Mouse (Mus musculus): ENCODE data around the gene Brix1. TPM values are rescaled to one million over a fixed set of nuclear protein-coding genes. Genes with fewer than 3 reads are reported as not detected.
"Not testable (repeated sequence)": the region's sequence is repeated elsewhere in the genome, so short reads cannot be mapped to it uniquely, and the experiment has no call there.

The Brix1 gene
- polyA plus RNA-seq, 1 experiment from 2014 or later, result 92.6 TPM

DNA sequence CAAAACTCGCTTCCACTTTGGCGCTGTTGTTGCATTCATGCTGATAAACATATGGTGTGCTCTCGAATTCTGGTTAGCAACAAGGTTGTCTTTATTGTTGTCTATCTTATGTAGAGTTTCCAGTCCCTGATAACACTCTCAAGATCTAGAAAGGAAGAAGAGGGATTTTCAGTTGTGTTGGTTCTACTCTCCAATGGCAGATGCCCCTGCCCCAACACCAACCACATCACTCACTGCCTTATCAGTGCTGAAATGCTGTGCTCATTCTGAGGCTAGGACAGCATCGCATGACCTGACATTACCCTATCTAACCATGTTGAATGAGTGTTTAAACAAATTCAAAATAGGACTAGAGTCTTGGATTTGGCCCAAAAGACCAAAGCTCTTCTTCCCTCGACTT is 14.3 kb upstream of the Brix1 start:
- H3K9me3 ChIP-seq (replicated peaks; ENCODE audit: control insufficient read depth, low read length), result no peaks in the 10 kb centered on the region
- no peak overlapping the region for H3K4me3 ChIP-seq (ENCODE audit: low read depth, low read length)
- no peak overlapping the region for H3K4me2 ChIP-seq
- no peak overlapping the region for H3K9ac ChIP-seq (ENCODE audit: low read depth, low read length)
- H3K4me1 ChIP-seq (ENCODE audit: control insufficient read depth, insufficient read depth, low read length), result no peaks in the 10 kb centered on the region
- no peak for ATAC-seq (replicated peaks; ENCODE audit: insufficient number of reproducible peaks, low FRiP score, low TSS enrichment)
- 65% methylated on average over 5 of the region's 5 CpGs for WGBS (ENCODE audit: insufficient replicate concordance)
- H3K27me3 ChIP-seq (ENCODE audit: control insufficient read depth, insufficient read depth, low read length), result no peaks in the 10 kb centered on the region
- 0 out of 2 replicates have a peak, but pooled peaks cover 3% of the 10 kb centered on the region for H3K36me3 ChIP-seq (ENCODE audit: control insufficient read depth, insufficient read depth, low read length)
- H3K27ac ChIP-seq (ENCODE audit: low read depth, low read length), result no peak overlapping the region

DNA sequence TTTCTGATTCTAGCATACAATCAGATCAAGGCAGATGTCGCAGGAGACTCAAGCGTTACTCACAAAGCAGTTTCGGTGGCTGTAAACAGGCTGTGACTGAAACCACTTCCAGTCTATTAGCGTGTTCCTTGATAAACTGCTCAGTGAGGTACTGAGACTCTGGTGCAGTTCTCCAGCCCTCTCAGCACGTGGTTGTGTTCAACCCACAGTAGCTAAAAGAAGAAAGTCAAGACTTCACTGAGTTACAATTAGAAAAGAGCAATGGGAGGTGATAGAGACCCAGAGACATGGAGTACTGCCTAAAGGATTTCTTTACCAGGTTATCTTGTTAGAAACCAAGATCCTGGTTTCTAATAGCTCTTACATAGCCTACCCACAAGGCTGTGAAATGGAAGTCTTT is 13.8 kb upstream of the Brix1 start:
- Histone ChIP-seq H3K9me3 (replicated peaks; ENCODE audit: control insufficient read depth, low read length) (no peaks in the 10 kb centered on the region), H3K4me2 (no peak overlapping the region), H3K4me1 (ENCODE audit: control insufficient read depth, insufficient read depth, low read length) (no peaks in the 10 kb centered on the region), H3K4me3 (ENCODE audit: low read depth, low read length) (no peak overlapping the region), H3K9ac (ENCODE audit: low read depth, low read length) (no peak overlapping the region), H3K27me3 (ENCODE audit: control insufficient read depth, insufficient read depth, low read length) (no peaks in the 10 kb centered on the region), H3K27ac (ENCODE audit: low read depth, low read length) (no peak overlapping the region), H3K36me3 (ENCODE audit: control insufficient read depth, insufficient read depth, low read length) (0 out of 2 replicates have a peak, but pooled peaks cover 3% of the 10 kb centered on the region)
- ATAC-seq (replicated peaks; ENCODE audit: insufficient number of reproducible peaks, low FRiP score, low TSS enrichment), result no peak
- WGBS (ENCODE audit: insufficient replicate concordance), result 71% methylated on average over 5 of the region's 5 CpGs

DNA sequence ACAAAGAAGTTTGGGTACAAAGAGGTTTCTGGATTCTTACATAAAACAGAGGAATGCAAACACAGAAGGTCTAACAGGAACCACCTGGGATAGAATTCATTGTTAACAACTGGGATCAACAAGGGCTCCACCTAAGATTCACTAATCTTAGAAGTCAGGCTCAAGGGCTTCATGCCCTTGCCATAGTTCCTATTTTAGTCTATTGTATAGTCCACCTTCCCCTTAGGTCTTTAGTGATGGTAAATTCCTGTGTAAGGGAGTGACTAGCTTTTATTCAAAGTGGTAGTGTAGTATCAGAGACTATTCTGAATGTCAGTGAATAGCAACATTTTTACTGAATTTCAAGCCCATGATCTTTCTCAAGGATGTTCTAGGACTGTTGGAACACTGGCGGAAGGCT is 10.9 kb upstream of the Brix1 start:
- H3K4me3 ChIP-seq (ENCODE audit: low read depth, low read length); H3K9ac ChIP-seq (ENCODE audit: low read depth, low read length); H3K27ac ChIP-seq (ENCODE audit: low read depth, low read length); ATAC-seq (replicated peaks; ENCODE audit: insufficient number of reproducible peaks, low FRiP score, low TSS enrichment); H3K4me1 ChIP-seq (ENCODE audit: control insufficient read depth, insufficient read depth, low read length); H3K36me3 ChIP-seq (ENCODE audit: control insufficient read depth, insufficient read depth, low read length); H3K9me3 ChIP-seq (replicated peaks; ENCODE audit: control insufficient read depth, low read length); H3K27me3 ChIP-seq (ENCODE audit: control insufficient read depth, insufficient read depth, low read length); H3K4me2 ChIP-seq: not testable (repeated sequence)
- WGBS (ENCODE audit: insufficient replicate concordance), result 85% methylated on average over 1 of the region's 1 CpGs

DNA sequence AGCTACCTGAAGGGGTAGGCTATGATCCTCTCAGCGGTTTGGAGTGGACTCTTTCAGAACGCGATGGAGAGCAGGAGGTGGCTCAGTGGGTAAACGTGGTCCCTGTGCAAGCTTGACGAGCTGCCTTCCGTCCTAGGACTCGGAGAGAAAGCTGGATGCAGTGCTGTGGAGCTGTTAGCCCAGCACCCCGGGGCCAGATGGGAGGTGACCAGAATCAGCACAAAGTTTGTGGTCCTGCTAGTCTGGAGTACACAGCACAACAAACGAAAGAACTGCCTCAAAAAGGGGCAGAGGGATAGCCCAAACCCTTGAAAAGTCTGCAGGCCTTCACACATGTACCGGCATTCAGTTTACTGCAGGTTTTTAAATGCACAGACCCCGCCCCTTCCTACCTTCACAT is 10.2 kb upstream of the Brix1 start:
- H3K4me1 ChIP-seq (ENCODE audit: control insufficient read depth, insufficient read depth, low read length), result no peaks in the 10 kb centered on the region
- peaks cover 7% of the 10 kb centered on the region for H3K36me3 ChIP-seq (ENCODE audit: control insufficient read depth, insufficient read depth, low read length)
- no peak overlapping the region for H3K4me3 ChIP-seq (ENCODE audit: low read depth, low read length)
- no peak overlapping the region for H3K4me2 ChIP-seq
- no peak for ATAC-seq (replicated peaks; ENCODE audit: insufficient number of reproducible peaks, low FRiP score, low TSS enrichment)
- H3K9me3 ChIP-seq (replicated peaks; ENCODE audit: control insufficient read depth, low read length), result no peaks in the 10 kb centered on the region
- no peak overlapping the region for H3K27ac ChIP-seq (ENCODE audit: low read depth, low read length)
- WGBS (ENCODE audit: insufficient replicate concordance), result 91% methylated on average over 11 of the region's 11 CpGs
- H3K9ac ChIP-seq (ENCODE audit: low read depth, low read length), result no peak overlapping the region
- no peaks in the 10 kb centered on the region for H3K27me3 ChIP-seq (ENCODE audit: control insufficient read depth, insufficient read depth, low read length)

DNA sequence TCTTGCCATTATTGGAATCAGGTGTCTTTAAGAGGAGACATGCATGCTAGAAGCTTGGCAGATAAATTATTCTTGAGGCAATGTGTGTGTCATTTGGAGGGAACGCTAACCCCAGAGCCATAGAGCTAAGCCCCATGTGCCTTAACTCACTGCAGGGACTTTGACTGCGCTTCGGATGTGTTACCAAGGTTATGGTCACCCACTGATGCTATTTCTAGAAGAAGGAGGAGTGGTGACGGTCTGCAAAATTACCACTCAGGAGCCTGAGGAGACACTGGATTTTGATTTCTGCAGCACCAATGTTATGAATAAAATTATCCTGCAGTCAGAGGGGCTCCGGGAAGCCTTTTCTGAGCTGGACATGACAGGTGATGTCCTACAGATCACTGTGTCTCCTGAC is 4.4 kb upstream of the Brix1 start:
- Histone ChIP-seq H3K9ac (ENCODE audit: low read depth, low read length) (no peak overlapping the region), H3K27me3 (ENCODE audit: control insufficient read depth, insufficient read depth, low read length) (no peaks in the 10 kb centered on the region), H3K4me2 (no peak overlapping the region), H3K4me1 (ENCODE audit: control insufficient read depth, insufficient read depth, low read length) (no peaks in the 10 kb centered on the region), H3K36me3 (ENCODE audit: control insufficient read depth, insufficient read depth, low read length) (peaks cover 7% of the 10 kb centered on the region), H3K9me3 (replicated peaks; ENCODE audit: control insufficient read depth, low read length) (no peaks in the 10 kb centered on the region), H3K4me3 (ENCODE audit: low read depth, low read length) (no peak overlapping the region), H3K27ac (ENCODE audit: low read depth, low read length) (no peak overlapping the region)
- 91% methylated on average over 5 of the region's 5 CpGs for WGBS (ENCODE audit: insufficient replicate concordance)
- no peak for ATAC-seq (replicated peaks; ENCODE audit: insufficient number of reproducible peaks, low FRiP score, low TSS enrichment)

DNA sequence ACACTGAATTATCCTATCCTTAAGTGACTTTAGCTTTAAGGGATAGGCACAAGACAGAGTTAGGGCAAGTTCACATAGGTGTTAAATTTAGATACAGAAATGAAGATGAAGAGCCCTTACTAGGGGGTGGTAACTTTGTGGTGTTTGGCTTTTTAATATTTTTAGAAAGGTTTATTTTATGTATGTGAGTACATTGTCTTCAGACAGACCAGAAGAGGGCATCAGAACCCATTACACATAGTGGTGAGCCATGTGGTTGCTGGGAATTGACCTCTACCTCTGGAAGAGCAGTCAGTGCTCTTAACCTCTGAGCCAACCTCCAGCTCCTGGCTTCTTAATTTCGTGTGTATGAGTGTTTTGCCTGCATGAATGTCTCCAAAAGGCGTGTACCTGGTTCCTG is 1.5 kb upstream of the Brix1 start:
- peaks cover 12% of the 10 kb centered on the region for H3K36me3 ChIP-seq (ENCODE audit: control insufficient read depth, insufficient read depth, low read length)
- no peaks in the 10 kb centered on the region for H3K27me3 ChIP-seq (ENCODE audit: control insufficient read depth, insufficient read depth, low read length)
- H3K9me3 ChIP-seq (replicated peaks; ENCODE audit: control insufficient read depth, low read length), result no peaks in the 10 kb centered on the region
- no peak overlapping the region for H3K27ac ChIP-seq (ENCODE audit: low read depth, low read length)
- WGBS (ENCODE audit: insufficient replicate concordance), result 65% methylated on average over 2 of the region's 2 CpGs
- peak overlapping the region; percentile 64 for H3K4me2 ChIP-seq
- no peak for ATAC-seq (replicated peaks; ENCODE audit: insufficient number of reproducible peaks, low FRiP score, low TSS enrichment)
- no peak overlapping the region for H3K9ac ChIP-seq (ENCODE audit: low read depth, low read length)
- 0 out of 2 replicates have a peak overlapping the region, but pooled peaks have one; percentile 15 for H3K4me3 ChIP-seq (ENCODE audit: low read depth, low read length)
- no peaks in the 10 kb centered on the region for H3K4me1 ChIP-seq (ENCODE audit: control insufficient read depth, insufficient read depth, low read length)

- H3K4me3 ChIP-seq (ENCODE audit: low read depth, low read length), result peak overlapping the region; percentile 76
- peak overlapping the region; percentile 80 for H3K9ac ChIP-seq (ENCODE audit: low read depth, low read length)
- peak; percentile 15; the same call in 1 of the 2 replicates for ATAC-seq (replicated peaks; ENCODE audit: insufficient number of reproducible peaks, low FRiP score, low TSS enrichment)
- H3K36me3 ChIP-seq (ENCODE audit: control insufficient read depth, insufficient read depth, low read length), result peaks cover 9% of the 10 kb centered on the region
- peak overlapping the region; percentile 64 for H3K4me2 ChIP-seq
- no peaks in the 10 kb centered on the region for H3K4me1 ChIP-seq (ENCODE audit: control insufficient read depth, insufficient read depth, low read length)
- no peaks in the 10 kb centered on the region for H3K9me3 ChIP-seq (replicated peaks; ENCODE audit: control insufficient read depth, low read length)
- WGBS (ENCODE audit: insufficient replicate concordance), result 1% methylated on average over 18 of the region's 18 CpGs
- H3K27me3 ChIP-seq (ENCODE audit: control insufficient read depth, insufficient read depth, low read length), result no peaks in the 10 kb centered on the region
- no peak overlapping the region for H3K27ac ChIP-seq (ENCODE audit: low read depth, low read length)
Measured at GRCm38 (mm10) chr15:10486365-10486839, 655 bp upstream of the Brix1 start.

DNA sequence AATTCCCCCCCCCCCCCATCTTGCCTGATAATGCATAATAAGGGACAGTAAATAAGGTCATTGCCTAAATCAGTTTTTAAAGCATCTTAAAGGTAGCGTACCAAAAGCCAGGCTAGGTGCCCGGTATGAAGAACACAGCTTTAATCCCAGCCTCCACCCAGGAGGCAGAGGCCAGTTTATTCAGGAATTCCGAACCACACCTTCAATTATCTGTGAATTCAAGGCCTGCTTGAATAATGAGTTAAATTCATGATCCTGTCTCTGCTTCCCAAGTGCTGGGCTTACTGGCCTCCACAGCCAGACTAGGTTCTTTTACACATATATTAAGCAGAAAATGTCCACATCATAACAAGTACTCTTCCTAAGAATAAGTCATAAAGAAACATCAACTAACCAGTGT is 14.8 kb downstream of the Brix1 start:
- no peak for ATAC-seq (replicated peaks; ENCODE audit: insufficient number of reproducible peaks, low FRiP score, low TSS enrichment)
- Histone ChIP-seq H3K4me3 (ENCODE audit: low read depth, low read length) (peak overlapping the region; percentile 87), H3K9me3 (replicated peaks; ENCODE audit: control insufficient read depth, low read length) (no peaks in the 10 kb centered on the region), H3K9ac (ENCODE audit: low read depth, low read length) (peak overlapping the region; percentile 86; the same call in 1 of the 2 replicates), H3K27me3 (ENCODE audit: control insufficient read depth, insufficient read depth, low read length) (no peaks in the 10 kb centered on the region), H3K4me2 (peak overlapping the region; percentile 92), H3K36me3 (ENCODE audit: control insufficient read depth, insufficient read depth, low read length) (peaks cover 9% of the 10 kb centered on the region; the same call in 1 of the 2 replicates), H3K4me1 (ENCODE audit: control insufficient read depth, insufficient read depth, low read length) (no peaks in the 10 kb centered on the region), H3K27ac (ENCODE audit: low read depth, low read length) (peak overlapping the region; percentile 29; the same call in 1 of the 2 replicates)
- WGBS (ENCODE audit: insufficient replicate concordance), result 17% methylated on average over 3 of the region's 3 CpGs

DNA sequence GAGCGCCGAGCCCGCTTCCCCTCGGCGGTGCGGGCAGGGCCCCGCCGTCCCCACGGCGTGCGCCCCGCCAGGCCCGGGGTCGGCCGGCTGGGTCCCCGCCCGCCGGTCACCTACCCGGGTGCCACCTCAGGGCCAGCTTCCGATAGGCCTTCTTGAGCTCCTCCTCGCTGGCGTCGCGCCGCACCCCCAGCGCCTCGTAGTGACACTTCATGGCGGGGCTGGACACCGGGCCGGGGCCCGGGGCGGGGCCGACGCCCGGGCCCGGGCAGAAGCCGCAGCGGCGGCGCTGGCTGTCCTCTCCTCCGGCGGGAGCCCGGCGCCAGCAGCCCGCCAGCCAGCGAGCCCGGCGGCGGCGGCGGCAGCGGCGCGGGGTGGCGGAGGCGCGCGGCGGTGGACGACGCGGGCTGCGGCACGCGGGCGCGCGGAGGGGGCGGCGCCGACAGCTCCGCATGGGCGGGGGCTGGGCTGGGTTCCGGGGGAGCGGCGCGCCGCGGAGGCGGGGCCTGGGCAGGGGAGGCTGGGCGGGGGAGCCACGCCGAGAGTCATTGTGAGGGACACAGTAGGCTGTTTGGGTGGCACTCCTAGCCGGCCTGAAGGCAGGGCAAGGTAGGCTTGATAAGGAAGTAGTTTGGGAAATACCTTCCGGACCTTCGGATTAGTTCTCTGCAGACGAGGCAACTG is 15.5 kb downstream of the Brix1 start, which contains the start of gene Dnajc21:
Gene Dnajc21, minus strand, starts transcription at position 366 of the 681 bp plus-strand sequence.
- peak; percentile 95 for ATAC-seq (replicated peaks; ENCODE audit: insufficient number of reproducible peaks, low FRiP score, low TSS enrichment)
- H3K27ac ChIP-seq (ENCODE audit: low read depth, low read length), result peak within 1 kb of the TSS; percentile 75
- no peaks in the 10 kb centered on the region for H3K4me1 ChIP-seq (ENCODE audit: control insufficient read depth, insufficient read depth, low read length)
- no peaks in the 10 kb centered on the region for H3K27me3 ChIP-seq (ENCODE audit: control insufficient read depth, insufficient read depth, low read length)
- under 1% methylated on average over 73 of the region's 87 CpGs for WGBS (ENCODE audit: insufficient replicate concordance)
- peak within 1 kb of the TSS; percentile 86 for H3K9ac ChIP-seq (ENCODE audit: low read depth, low read length)
- H3K9me3 ChIP-seq (replicated peaks; ENCODE audit: control insufficient read depth, low read length), result no peaks in the 10 kb centered on the region
- H3K4me2 ChIP-seq, result peak within 1 kb of the TSS; percentile 92
- H3K4me3 ChIP-seq (ENCODE audit: low read depth, low read length), result peak within 1 kb of the TSS; percentile 87
- 0 out of 2 replicates have a peak, but pooled peaks cover 3% of the 10 kb centered on the region for H3K36me3 ChIP-seq (ENCODE audit: control insufficient read depth, insufficient read depth, low read length)

All from heart, embryonic 11.5 days (tissue).